8 mouse cellular contexts compared by ENCODE assay signal in the genomic region with DNA sequence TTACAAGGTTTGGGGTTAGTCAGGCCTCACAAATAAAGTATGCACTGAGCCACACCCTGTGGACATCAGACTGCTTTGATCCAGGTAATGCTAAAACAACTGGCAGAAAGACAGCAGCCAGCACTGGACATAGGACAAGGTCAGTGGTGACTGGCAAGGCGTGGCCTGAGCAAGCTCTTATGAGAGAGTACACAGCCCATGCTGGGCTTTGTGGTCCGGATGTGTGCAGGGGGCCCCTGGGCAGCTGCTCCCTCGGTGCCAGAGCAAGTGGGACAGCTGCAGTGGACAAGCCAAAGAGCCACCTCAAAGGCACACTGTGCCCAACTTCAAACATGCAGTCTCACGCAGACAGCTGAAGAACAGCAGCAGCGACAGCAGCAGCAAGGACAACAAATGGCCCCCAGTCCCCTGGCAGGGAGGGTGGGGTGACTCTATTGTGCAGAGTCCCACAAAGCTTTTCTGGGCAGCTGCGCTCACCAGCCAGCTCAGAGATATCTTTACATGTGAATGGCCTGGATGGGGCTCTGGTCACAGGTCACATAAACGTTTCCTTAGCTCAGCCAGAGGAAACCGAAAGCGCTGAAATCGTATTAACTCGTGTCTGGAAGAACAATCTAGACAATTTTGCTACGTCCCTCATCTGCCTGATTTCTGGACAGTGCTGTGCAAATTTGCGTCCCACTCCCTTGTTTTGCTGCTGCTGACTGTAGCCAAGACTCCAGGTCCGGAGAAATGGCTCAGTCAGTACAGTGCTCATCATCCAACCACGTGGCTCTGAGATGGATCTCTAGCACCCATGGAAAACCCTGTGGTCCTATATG.
DNase-seq lines count a peak whose midpoint lies in the region; ATAC-seq lines count a peak whose summit lies in the region.

No protein-coding gene starts in this region.

- no peaks in the 10 kb centered on the region for H3K9me3 ChIP-seq in heart, embryonic 13.5 days
- no peaks in the 10 kb centered on the region for H3K9me3 ChIP-seq in stomach, embryonic 15.5 days

- peak overlapping the region; percentile 26 for H3K4me3 ChIP-seq in heart, embryonic 13.5 days
- H3K4me3 ChIP-seq in stomach, embryonic 15.5 days (replicated peaks) = no peak overlapping the region

- no peaks in the 10 kb centered on the region for H3K27me3 ChIP-seq in heart, embryonic 13.5 days (replicated peaks)
- no peaks in the 10 kb centered on the region for H3K27me3 ChIP-seq in stomach, embryonic 15.5 days (replicated peaks)

- no peaks in the 10 kb centered on the region for H3K36me3 ChIP-seq in heart, embryonic 13.5 days
- no peaks in the 10 kb centered on the region for H3K36me3 ChIP-seq in stomach, embryonic 15.5 days

- H3K9ac ChIP-seq in heart, embryonic 13.5 days = 0 out of 2 replicates have a peak overlapping the region, but pooled peaks have one; percentile 41
- no peak overlapping the region for H3K9ac ChIP-seq in stomach, embryonic 15.5 days

- WGBS in heart, embryonic 13.5 days = 36% methylated on average over 15 of the region's 15 CpGs
- 37% methylated on average over 15 of the region's 15 CpGs for WGBS in stomach, embryonic 15.5 days

- peaks cover 17% of the 10 kb centered on the region for H3K4me1 ChIP-seq in heart, embryonic 13.5 days
- no peaks in the 10 kb centered on the region; the same call in 1 of the 2 replicates for H3K4me1 ChIP-seq in stomach, embryonic 15.5 days

- H3K27ac ChIP-seq in heart, embryonic 13.5 days (replicated peaks) = peak overlapping the region; percentile 31; the same call in 1 of the 2 replicates
- 0 out of 2 replicates have a peak overlapping the region, but pooled peaks have one; percentile 36 for H3K27ac ChIP-seq in stomach, embryonic 15.5 days

- ATAC-seq in common myeloid progenitor, adult 5-6 weeks (replicated peaks; ENCODE audit: low read depth, poor library complexity, severe bottlenecking) = peak; percentile 50
- no peak for ATAC-seq in heart, embryonic 13.5 days (ENCODE audit: extremely low read depth, insufficient number of reproducible peaks, low FRiP score, low TSS enrichment)
- ATAC-seq in megakaryocyte, adult 5-6 weeks (ENCODE audit: poor library complexity, severe bottlenecking) = peak; percentile 53
- peak; percentile 73; the same call in 1 of the 2 replicates for ATAC-seq in stomach, embryonic 15.5 days (ENCODE audit: insufficient read depth, low FRiP score, low read depth)

- DNase-seq in ES-CJ7 (ENCODE audit: low read depth, low spot score) = peak; percentile 19
- peak; percentile 19 to 23 for DNase-seq in kidney, postnatal 4 days
- no peak for DNase-seq in thymus, postnatal 0 days (ENCODE audit: low spot score)
- no peak for DNase-seq in layer of hippocampus, adult 11-12 months (ENCODE audit: low spot score)

- H3K4me2 ChIP-seq in heart, embryonic 13.5 days = peak overlapping the region; percentile 54
- H3K4me2 ChIP-seq in stomach, embryonic 15.5 days = peak overlapping the region; percentile 27; the same call in 1 of the 2 replicates

Comparison
In these comparisons a context has a peak if more than half of its experiments do, and no peak if none do; other contexts are left out.
1. DNase-seq: peak in ES-CJ7 (single experiment) and kidney, postnatal 4 days (2 of 2); none in thymus, postnatal 0 days (single experiment) and layer of hippocampus, adult 11-12 months (single experiment).